Mouse (Mus musculus) urinary bladder, postnatal 14 days (tissue): ENCODE data around the gene Myoz1.
"Not testable (repeated sequence)": the region's sequence is repeated elsewhere in the genome, so short reads cannot be mapped to it uniquely, and the experiment has no call there.

Source experiments
- DNase-seq: peaks from one replicate; pipeline ENCODE4 v3.0.0; 2021; ENCODE audit warnings: low spot score

Gene Myoz1

DNA sequence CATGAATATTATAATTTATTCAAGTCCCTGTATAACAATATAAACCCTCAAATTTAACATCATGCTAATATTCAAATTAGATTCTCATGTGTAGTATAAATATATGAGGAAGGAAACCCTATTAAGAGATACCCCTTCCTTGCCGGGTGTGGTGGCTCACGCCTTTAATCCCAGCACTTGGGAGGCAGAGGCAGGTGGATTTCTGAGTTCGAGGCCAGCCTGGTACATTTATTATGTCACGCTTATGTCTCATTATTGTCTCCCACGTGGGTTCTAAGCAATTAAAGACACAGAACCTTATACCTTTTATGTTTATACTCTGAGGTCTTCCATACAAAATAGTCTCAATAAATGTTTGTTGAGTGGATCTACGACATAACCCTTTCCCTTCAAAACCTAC, 17.6 kb downstream of the Myoz1 start:
- no peak for DNase-seq

DNA sequence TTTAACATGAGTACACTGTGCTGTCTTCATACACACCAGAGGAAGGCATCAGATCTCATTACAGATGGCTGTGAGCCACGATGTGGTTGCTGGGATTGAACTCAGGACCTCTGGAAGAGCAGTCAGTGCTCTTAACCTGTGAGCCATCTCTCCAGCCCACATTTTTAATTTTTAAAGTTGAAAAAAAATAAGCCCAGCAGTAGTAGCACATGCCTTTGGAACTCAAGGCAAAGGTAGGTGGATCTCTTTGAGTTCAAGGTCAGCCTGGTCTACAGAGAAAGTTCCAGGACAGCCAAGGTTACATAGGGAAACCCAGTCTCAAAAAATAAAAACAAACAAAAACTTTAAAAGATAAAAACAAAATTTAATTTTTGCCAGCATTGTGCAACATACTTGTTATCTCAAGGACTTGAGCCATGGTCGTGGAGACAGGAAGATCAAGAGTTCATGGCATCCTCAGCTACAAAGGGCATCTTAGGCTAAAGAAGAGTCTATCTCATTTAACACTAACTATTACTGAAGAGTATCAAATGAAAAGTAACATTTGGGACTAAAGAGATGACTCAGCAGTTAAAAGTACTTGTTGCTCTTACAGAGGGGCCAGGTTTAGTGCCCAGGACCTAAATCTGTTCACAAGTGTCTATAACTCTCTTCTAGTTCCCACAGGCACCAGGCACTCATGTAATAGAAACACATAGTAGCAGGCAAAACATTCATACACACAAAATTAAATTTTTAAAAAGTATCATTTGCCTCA, 18.3 kb downstream of the Myoz1 start:
- DNase-seq: no peak

DNA sequence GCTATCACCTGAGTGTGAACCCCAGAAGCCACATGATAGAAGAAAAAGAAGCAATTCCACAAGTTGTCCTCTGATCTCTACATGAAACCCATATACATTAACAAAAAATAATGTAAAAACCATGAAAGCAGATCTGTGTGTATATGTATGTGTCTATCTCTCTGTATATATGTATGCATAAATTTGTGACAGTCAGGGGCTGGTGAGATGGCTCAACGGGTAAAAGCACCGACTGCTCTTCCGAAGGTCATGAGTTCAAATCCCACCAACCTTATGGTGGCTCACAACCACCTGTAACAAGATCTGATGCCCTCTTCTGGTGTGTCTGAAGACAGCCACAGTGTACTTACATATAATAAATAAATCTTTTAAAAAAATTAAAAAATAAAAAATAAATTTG, 19.4 kb downstream of the Myoz1 start:
- DNase-seq: not testable (repeated sequence)

DNA sequence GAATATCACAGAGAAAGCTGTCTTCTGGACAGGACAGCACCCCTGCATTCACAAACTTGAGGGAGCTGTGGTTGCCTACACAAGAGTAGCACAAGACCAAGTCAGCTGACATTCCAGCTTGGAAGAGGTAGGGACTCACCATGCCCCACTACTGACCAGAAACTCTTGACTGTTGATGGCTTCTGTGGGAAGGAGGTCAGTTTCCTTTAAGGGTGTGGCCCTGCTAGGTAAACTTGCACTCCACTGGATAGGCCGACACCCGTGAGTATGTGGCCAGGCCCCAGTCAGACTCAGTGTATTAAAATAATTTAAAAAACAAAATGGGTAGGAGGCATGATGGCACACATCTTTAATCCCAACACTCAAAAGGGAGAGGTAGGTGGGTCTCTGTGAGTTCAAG, 20.8 kb downstream of the Myoz1 start:
- DNase-seq: no peak

DNA sequence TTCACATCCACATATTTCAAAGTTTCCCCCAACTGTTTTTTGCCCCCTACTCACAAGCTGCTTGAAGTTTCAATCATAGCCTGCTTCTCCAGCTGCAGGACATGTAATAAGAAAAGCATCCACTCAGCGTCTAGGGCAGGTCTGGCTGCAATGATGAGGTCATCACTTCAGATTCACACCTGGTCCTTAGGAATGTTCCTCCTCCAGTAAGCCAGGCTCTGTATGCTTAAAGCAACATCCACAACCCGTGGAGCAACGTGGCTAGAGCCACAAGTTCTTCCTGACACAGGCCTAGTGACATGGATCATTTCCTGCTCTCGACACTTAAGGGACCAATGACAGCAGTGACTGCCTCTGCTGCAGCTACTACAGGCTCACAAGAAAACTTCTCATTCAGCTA, 25.1 kb downstream of the Myoz1 start:
- no peak for DNase-seq

GRCm38 (mm10) chr14:20626971-20627370, 29.4 kb downstream of the Myoz1 start:
- DNase-seq: no peak

GRCm38 (mm10) chr14:20626447-20626846, 29.9 kb downstream of the Myoz1 start:
- DNase-seq: no peak

- no peak for DNase-seq
These were observed 33.4 kb downstream of the Myoz1 start for GRCm38 (mm10) chr14:20622907-20623306.

DNA sequence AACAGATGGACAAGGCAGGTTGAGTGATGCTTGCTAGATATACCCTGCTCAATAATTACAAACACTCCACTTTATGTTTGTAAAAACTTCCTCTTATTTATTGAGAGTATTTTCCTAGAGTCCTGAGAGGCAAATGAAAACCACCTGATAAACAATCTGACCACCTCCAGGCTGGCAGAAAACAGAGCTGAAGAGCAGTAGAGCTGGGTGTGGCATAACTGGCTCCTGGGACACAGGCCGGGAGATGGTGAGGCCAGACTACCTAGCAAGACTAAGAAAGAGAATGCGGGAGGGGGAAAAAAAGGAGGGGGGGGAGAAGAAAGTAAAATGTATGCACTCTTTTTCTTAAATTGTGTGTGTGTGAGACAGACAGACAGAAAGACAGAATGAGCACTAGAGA, 33.9 kb downstream of the Myoz1 start:
- no peak for DNase-seq

DNA sequence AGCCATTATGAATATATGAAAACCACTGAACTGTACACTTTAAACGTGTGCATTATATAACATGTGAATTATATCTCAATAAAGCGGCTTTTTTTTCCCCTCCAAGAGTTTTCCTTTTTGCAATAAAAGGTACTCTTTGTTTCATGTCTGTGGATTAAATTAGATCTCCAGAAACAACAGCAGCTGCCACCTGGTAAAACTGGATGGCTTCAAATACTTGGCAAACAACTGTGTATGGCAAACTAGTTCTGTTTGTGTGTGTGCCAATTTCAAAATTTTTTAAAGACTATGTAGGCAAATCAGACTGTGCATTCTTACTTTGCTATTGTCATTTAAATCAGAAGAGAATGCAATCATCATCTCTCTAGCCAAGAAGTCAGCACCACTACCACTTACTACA, 34.4 kb downstream of the Myoz1 start:
- no peak for DNase-seq

DNA sequence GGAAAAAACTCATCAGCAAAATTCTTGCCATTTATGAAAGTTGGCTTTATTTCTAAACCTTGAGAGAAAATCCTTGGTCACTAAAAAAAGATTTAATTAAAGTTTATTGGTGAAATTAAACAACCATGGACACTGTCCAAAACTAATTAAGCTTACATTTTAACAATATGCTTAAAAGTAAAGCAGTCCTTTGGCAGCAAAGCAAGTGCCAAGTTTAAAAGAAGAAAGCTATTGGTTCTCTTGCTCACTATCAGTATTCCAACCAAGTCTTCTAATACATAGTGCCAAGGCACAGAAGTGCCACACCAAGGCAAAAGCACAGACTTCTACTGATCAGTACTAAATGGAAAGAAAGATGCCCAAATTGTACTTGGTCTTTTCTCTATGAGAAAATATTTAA, 37.2 kb downstream of the Myoz1 start:
- DNase-seq: no peak

DNA sequence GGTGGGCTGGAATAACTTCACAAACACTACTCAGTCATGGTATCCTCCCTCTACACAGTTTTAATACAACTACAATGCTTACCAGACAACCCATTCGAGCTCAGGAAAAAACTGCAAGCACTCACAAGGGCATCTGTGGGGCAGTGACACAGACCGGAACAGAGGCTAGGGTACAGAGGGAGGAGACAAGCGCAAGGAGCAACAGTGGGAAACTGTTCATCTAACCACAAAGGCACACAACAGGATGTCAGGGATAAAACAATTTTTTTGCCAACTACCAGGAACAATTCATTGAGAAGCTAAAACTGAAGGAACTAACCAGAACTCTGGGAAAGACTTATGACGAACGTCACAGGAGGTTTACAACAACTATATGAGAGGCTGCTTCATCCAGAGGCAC, 38.1 kb downstream of the Myoz1 start:
- no peak for DNase-seq

GRCm38 (mm10) chr14:20616421-20616820, 39.9 kb downstream of the Myoz1 start:
- no peak for DNase-seq

DNA sequence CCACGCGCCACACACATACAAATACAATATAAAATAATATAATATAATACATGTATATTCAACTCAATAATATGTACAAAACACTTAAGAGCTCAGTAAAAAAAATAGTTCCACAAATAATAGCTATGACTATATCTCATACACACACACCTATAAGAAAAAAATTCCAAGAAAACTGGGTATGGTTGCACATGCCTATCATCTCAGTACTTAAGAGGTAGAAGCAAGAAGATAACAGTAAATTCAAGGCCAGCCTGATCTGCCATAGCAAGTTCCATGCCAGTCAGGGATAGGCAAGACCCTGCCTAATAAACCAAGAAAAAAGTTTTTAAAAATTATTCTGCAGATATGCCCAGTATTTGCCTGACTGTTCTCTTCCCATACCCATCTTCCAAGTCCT, 41.3 kb downstream of the Myoz1 start:
- DNase-seq: no peak

GRCm38 (mm10) chr14:20612820-20613219, 43.5 kb downstream of the Myoz1 start:
- no peak for DNase-seq

- DNase-seq: peak; percentile 66
These were observed 46.2 kb downstream of the Myoz1 start for GRCm38 (mm10) chr14:20610146-20610545.

DNA sequence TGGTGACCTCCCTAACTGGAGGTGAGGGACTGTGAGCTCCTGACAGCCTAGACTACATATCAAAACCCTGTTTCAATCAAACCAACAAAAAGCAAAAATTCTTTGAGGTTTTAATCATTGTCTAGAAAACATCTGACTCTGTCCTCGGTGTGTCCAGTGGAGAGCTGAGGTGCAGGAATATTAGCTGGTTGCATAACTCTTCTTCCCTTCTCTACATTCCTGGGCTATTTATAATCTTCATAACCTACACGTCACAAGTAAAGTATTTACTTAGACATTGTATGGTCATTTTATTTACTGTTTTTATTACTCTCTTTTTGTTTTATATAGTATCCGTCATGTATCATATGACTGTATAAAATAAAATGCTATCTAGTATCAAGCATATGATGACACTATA, 46.8 kb downstream of the Myoz1 start:
- DNase-seq: no peak

- peak; percentile 31 for DNase-seq
These were observed 48.8 kb downstream of the Myoz1 start for GRCm38 (mm10) chr14:20607396-20608126.

- DNase-seq: no peak
These were observed 55.1 kb downstream of the Myoz1 start for GRCm38 (mm10) chr14:20601287-20601686.

DNA sequence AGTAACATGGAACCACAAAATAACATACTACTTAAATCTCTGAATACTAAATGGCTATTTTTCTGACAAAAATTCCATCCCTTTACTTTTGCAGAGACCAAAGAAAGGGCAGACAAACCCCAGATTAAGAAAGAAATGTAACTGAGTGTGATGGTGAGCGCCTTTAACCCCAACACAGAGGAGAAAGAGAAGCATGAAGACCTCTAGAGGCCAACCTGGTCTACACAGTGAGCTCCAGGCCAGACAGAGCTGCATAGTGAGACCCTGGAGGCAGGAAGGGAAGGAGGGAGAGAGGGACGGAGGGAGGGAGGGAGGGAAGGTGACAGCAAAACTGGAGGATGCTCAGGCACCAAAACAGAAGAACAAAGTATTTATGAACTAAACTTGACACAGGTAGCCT, 56.1 kb downstream of the Myoz1 start:
- DNase-seq: no peak

DNA sequence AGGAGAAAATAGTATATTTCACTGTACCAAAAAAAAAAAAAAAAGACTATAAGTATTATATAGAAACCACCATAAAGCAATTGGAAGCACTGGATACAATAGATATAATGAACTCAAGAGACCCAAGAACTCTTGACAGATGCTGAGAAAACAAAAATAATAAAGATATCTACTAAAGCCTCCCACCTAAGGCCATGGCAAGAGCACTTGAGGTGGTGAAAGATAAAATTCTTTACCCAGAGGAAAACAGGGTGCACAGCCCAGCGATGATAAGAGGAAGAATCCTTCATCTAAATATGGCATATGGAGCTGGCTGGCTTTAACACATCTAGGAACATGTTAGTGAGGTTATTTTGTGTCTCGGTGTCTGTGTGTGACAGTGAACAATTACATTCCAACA, 56.8 kb downstream of the Myoz1 start:
- DNase-seq: no peak
